Mouse (Mus musculus) ES-Bruce4 (cell line): ENCODE measurements around the gene Ms4a3.

ENCODE experiments used
- CTCF ChIP-seq: IDR thresholded peaks from one replicate; pipeline ENCODE4 v1.8.1; 2011; ENCODE audit warnings: low read depth, low read length
- EP300 ChIP-seq: IDR thresholded peaks from 2 replicates; pipeline ENCODE4 v1.6.1; 2011; ENCODE audit warnings: low read depth, low read length; ENCODE audit not compliant: insufficient read depth
- POLR2A ChIP-seq: IDR thresholded peaks from one replicate; pipeline ENCODE4 v1.8.1; 2011; ENCODE audit warnings: low read length; ENCODE audit not compliant: insufficient read depth

DNA sequence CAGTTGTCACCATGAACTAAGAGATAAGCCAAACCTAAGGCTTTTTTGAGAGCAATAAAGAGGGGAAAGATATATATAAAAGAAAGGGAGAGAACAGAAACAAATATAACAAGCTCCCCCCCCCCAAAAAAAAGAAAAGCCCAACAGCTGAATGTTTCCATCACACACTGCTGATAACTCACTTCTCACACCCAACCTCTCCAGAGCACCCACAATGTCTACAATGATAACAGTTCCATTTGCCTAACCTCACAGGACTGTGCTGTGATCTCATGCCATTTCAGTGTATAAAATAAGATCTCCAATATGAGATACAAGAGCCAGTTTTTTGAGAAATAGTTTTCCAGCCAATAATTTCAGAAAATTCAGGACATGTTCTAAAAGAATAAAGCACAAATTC lies 22.7 kb downstream of the Ms4a3 start:
- no peak for TF ChIP-seq CTCF
- no peak for TF ChIP-seq POLR2A
- TF ChIP-seq EP300, result no peak
